Mouse (Mus musculus): ENCODE measurements around the gene Mon1a. TPM values are rescaled to one million over a fixed set of nuclear protein-coding genes. Genes with fewer than 3 reads are reported as not detected.

Gene Mon1a
- polyA plus RNA-seq, 1 experiment from 2014 or later = 5.6 TPM

GRCm38 (mm10) chr9:107890260-107890659 lies 2.3 kb downstream of the Mon1a start:
- WGBS (ENCODE audit: insufficient replicate concordance) = 73% methylated on average over 6 of the region's 6 CpGs
- Histone ChIP-seq H3K9ac (no peak overlapping the region), H3K9me3 (replicated peaks) (no peaks in the 10 kb centered on the region), H3K4me2 (no peak overlapping the region), H3K27ac (no peak overlapping the region), H3K36me3 (no peaks in the 10 kb centered on the region), H3K4me1 (replicated peaks) (peaks cover 22% of the 10 kb centered on the region), H3K4me3 (replicated peaks) (no peak overlapping the region), H3K27me3 (0 out of 2 replicates have a peak, but pooled peaks cover 10% of the 10 kb centered on the region)
- DNase-seq = no peak
- no peak for ATAC-seq (ENCODE audit: low read depth)

- Histone ChIP-seq H3K4me3 (replicated peaks) (no peak overlapping the region), H3K9me3 (replicated peaks) (no peaks in the 10 kb centered on the region), H3K4me1 (replicated peaks) (peaks cover 25% of the 10 kb centered on the region), H3K9ac (no peak overlapping the region), H3K4me2 (no peak overlapping the region), H3K36me3 (no peaks in the 10 kb centered on the region), H3K27me3 (0 out of 2 replicates have a peak, but pooled peaks cover 9% of the 10 kb centered on the region), H3K27ac (no peak overlapping the region)
- ATAC-seq (ENCODE audit: low read depth) = no peak
- DNase-seq = no peak
- 84% methylated on average over 1 of the region's 1 CpGs for WGBS (ENCODE audit: insufficient replicate concordance)
These were observed 3.1 kb downstream of the Mon1a start for GRCm38 (mm10) chr9:107891023-107891422.

GRCm38 (mm10) chr9:107898563-107898962 lies 10.6 kb downstream of the Mon1a start:
- Histone ChIP-seq H3K27ac (no peak overlapping the region), H3K27me3 (peaks cover 15% of the 10 kb centered on the region), H3K4me2 (no peak overlapping the region), H3K4me3 (replicated peaks) (no peak overlapping the region), H3K9me3 (replicated peaks) (no peaks in the 10 kb centered on the region), H3K9ac (no peak overlapping the region), H3K4me1 (replicated peaks) (peaks cover 13% of the 10 kb centered on the region), H3K36me3 (no peaks in the 10 kb centered on the region)
- DNase-seq = no peak
- ATAC-seq (ENCODE audit: low read depth) = no peak
- 80% methylated on average over 10 of the region's 10 CpGs for WGBS (ENCODE audit: insufficient replicate concordance)

GRCm38 (mm10) chr9:107899855-107900254 lies 11.9 kb downstream of the Mon1a start:
- Histone ChIP-seq H3K9me3 (replicated peaks) (no peaks in the 10 kb centered on the region), H3K36me3 (no peaks in the 10 kb centered on the region), H3K27ac (no peak overlapping the region), H3K4me1 (replicated peaks) (peaks cover 14% of the 10 kb centered on the region), H3K9ac (no peak overlapping the region), H3K27me3 (peaks cover 15% of the 10 kb centered on the region), H3K4me3 (replicated peaks) (no peak overlapping the region), H3K4me2 (no peak overlapping the region)
- DNase-seq = no peak
- no peak for ATAC-seq (ENCODE audit: low read depth)
- WGBS (ENCODE audit: insufficient replicate concordance) = 65% methylated on average over 12 of the region's 12 CpGs

- peaks cover 15% of the 10 kb centered on the region for H3K27me3 ChIP-seq
- H3K4me2 ChIP-seq = peak overlapping the region; percentile 61
- 19% methylated on average over 44 of the region's 44 CpGs for WGBS (ENCODE audit: insufficient replicate concordance)
- H3K4me1 ChIP-seq (replicated peaks) = peaks cover 21% of the 10 kb centered on the region
- peak overlapping the region; percentile 24 for H3K9ac ChIP-seq
- H3K27ac ChIP-seq = no peak overlapping the region
- no peaks in the 10 kb centered on the region for H3K36me3 ChIP-seq
- peak overlapping the region; percentile 27 for H3K4me3 ChIP-seq (replicated peaks)
- ATAC-seq (ENCODE audit: low read depth) (no peak), DNase-seq (peak; percentile 37)
- no peaks in the 10 kb centered on the region for H3K9me3 ChIP-seq (replicated peaks)
These were observed 13.1 kb downstream of the Mon1a start for GRCm38 (mm10) chr9:107900840-107901626.

- H3K27ac ChIP-seq = no peak overlapping the region
- H3K9ac ChIP-seq = no peak overlapping the region
- peaks cover 26% of the 10 kb centered on the region for H3K4me1 ChIP-seq (replicated peaks)
- no peaks in the 10 kb centered on the region for H3K9me3 ChIP-seq (replicated peaks)
- peak overlapping the region; percentile 61 for H3K4me2 ChIP-seq
- no peaks in the 10 kb centered on the region for H3K36me3 ChIP-seq
- ATAC-seq (ENCODE audit: low read depth) (no peak), DNase-seq (no peak)
- WGBS (ENCODE audit: insufficient replicate concordance) = 43% methylated on average over 17 of the region's 17 CpGs
- peaks cover 15% of the 10 kb centered on the region for H3K27me3 ChIP-seq
- peak overlapping the region; percentile 27 for H3K4me3 ChIP-seq (replicated peaks)
These were observed 13.6 kb downstream of the Mon1a start for GRCm38 (mm10) chr9:107901627-107901914.

- Histone ChIP-seq H3K4me1 (replicated peaks) (peaks cover 55% of the 10 kb centered on the region), H3K27ac (no peak overlapping the region), H3K9ac (no peak overlapping the region), H3K27me3 (peaks cover 26% of the 10 kb centered on the region), H3K36me3 (no peaks in the 10 kb centered on the region), H3K4me2 (no peak overlapping the region), H3K4me3 (replicated peaks) (no peak overlapping the region), H3K9me3 (replicated peaks) (no peaks in the 10 kb centered on the region)
- ATAC-seq (ENCODE audit: low read depth) (no peak), DNase-seq (peak; percentile 79)
- WGBS (ENCODE audit: insufficient replicate concordance) = 2% methylated on average over 4 of the region's 4 CpGs
These were observed 16.8 kb downstream of the Mon1a start for GRCm38 (mm10) chr9:107904726-107905125.

- H3K4me2 ChIP-seq = peak within 1 kb of the TSS; percentile 71
- H3K4me3 ChIP-seq (replicated peaks) = peak within 1 kb of the TSS; percentile 50
- WGBS (ENCODE audit: insufficient replicate concordance) = 27% methylated on average over 19 of the region's 19 CpGs
- H3K9ac ChIP-seq = peak within 1 kb of the TSS; percentile 61
- peak; percentile 76 for ATAC-seq (ENCODE audit: low read depth)
- H3K4me1 ChIP-seq (replicated peaks) = peaks cover 48% of the 10 kb centered on the region
- H3K27me3 ChIP-seq = peaks cover 19% of the 10 kb centered on the region
- H3K9me3 ChIP-seq (replicated peaks) = no peaks in the 10 kb centered on the region
- H3K36me3 ChIP-seq = no peaks in the 10 kb centered on the region
- H3K27ac ChIP-seq = no peak within 1 kb of the TSS
- peak; percentile 76 for DNase-seq
These were observed 18.5 kb downstream of the Mon1a start, which contains the start of gene Mst1r for GRCm38 (mm10) chr9:107906252-107906966. Gene Mst1r, plus strand, starts transcription at chr9:107906873.

GRCm38 (mm10) chr9:107906967-107907800 lies 19.2 kb downstream of the Mon1a start:
- Histone ChIP-seq H3K27me3 (peaks cover 12% of the 10 kb centered on the region), H3K36me3 (no peaks in the 10 kb centered on the region), H3K9me3 (replicated peaks) (no peaks in the 10 kb centered on the region), H3K4me1 (replicated peaks) (peaks cover 45% of the 10 kb centered on the region), H3K4me3 (replicated peaks) (peak overlapping the region; percentile 50), H3K4me2 (peak overlapping the region; percentile 71), H3K27ac (no peak overlapping the region), H3K9ac (peak overlapping the region; percentile 61)
- DNase-seq = no peak
- no peak for ATAC-seq (ENCODE audit: low read depth)
- 61% methylated on average over 31 of the region's 31 CpGs for WGBS (ENCODE audit: insufficient replicate concordance)

GRCm38 (mm10) chr9:107907801-107908120 lies 19.8 kb downstream of the Mon1a start:
- H3K4me2 ChIP-seq = peak overlapping the region; percentile 71
- H3K27me3 ChIP-seq = peaks cover 15% of the 10 kb centered on the region
- H3K4me3 ChIP-seq (replicated peaks) = 0 out of 2 replicates have a peak overlapping the region, but pooled peaks have one; percentile 6
- no peak overlapping the region for H3K9ac ChIP-seq
- no peaks in the 10 kb centered on the region for H3K36me3 ChIP-seq
- H3K27ac ChIP-seq = no peak overlapping the region
- DNase-seq (no peak), ATAC-seq (ENCODE audit: low read depth) (no peak)
- H3K9me3 ChIP-seq (replicated peaks) = no peaks in the 10 kb centered on the region
- 75% methylated on average over 14 of the region's 14 CpGs for WGBS (ENCODE audit: insufficient replicate concordance)
- peaks cover 45% of the 10 kb centered on the region for H3K4me1 ChIP-seq (replicated peaks)

Measured in liver, embryonic 13.5 days (tissue).